Mouse (Mus musculus) neural tube, embryonic 11.5 days (tissue): ENCODE data around the gene Drc1. TPM values are rescaled to one million over a fixed set of nuclear protein-coding genes. Genes with fewer than 3 reads are reported as not detected.
A peak's percentile ranks its signal among the peaks of the same experiment; 100 is the strongest.

ENCODE experiments used
- ATAC-seq: fragments of 200-750 bp; cut with Nextera tagmentation; 2 replicates; pipeline ENCODE4 v1.8.0; 2017; ENCODE audit warnings: moderate number of reproducible peaks, mild to moderate bottlenecking, moderate TSS enrichment, moderate library complexity; ENCODE audit not compliant: insufficient read depth, low FRiP score, low TSS enrichment
- DNase-seq: peaks from one replicate; pipeline ENCODE4 v3.0.0-alpha.2; 2015; ENCODE audit warnings: low spot score
- H3K27ac ChIP-seq: fragments of 300-500 bp; sonication (generic); 2 replicates; pipeline ENCODE4 v1.5.1; 2014; ENCODE audit warnings: low read depth, mild to moderate bottlenecking, low read length
- H3K27me3 ChIP-seq: fragments of 300-500 bp; sonication (generic); 2 replicates; pipeline ENCODE4 v1.6.1; 2014; ENCODE audit warnings: mild to moderate bottlenecking, low read length, mixed read lengths; ENCODE audit not compliant: control insufficient read depth, insufficient read depth
- H3K36me3 ChIP-seq: fragments of 300-500 bp; sonication (generic); 2 replicates; pipeline ENCODE4 v1.6.1; 2014; ENCODE audit warnings: mild to moderate bottlenecking, low read length, moderate library complexity, mixed read lengths; ENCODE audit not compliant: control insufficient read depth, insufficient read depth
- H3K4me1 ChIP-seq: fragments of 300-500 bp; sonication (generic); 2 replicates; pipeline ENCODE4 v1.6.1; 2014; ENCODE audit warnings: low read length, mixed read lengths; ENCODE audit not compliant: control insufficient read depth, insufficient read depth
- H3K4me2 ChIP-seq: fragments of 300-500 bp; sonication (generic); 2 replicates; pipeline ENCODE4 v1.6.1; 2014; ENCODE audit warnings: low read depth, mild to moderate bottlenecking, moderate library complexity
- H3K4me3 ChIP-seq: fragments of 300-500 bp; sonication (generic); 2 replicates; pipeline ENCODE4 v1.5.1; 2014; ENCODE audit warnings: low read depth, low read length
- H3K9ac ChIP-seq: fragments of 300-500 bp; sonication (generic); 2 replicates; pipeline ENCODE4 v1.6.1; 2014; ENCODE audit warnings: mild to moderate bottlenecking, low read length
- H3K9me3 ChIP-seq: fragments of 300-500 bp; sonication (generic); 2 replicates; pipeline ENCODE4 v1.6.1; 2016; ENCODE audit warnings: low read length; ENCODE audit not compliant: control insufficient read depth
- WGBS: fragments of 180-500 bp; shearing (Covaris S2); extraction: QIAGEN DNeasy Blood & Tissue Kit; methylation state at CpG from one replicate; pipeline ENCODE4 v1.1.7; 2014; 5-methylcytosine and 5-hydroxymethylcytosine counted together
- polyA plus RNA-seq: library from polyadenylated mRNA; unstranded; fragments of >200 nt; fragmentation: Nextera tagmentation; extraction: Ambion mirVana; gene quantifications from 2 replicates; pipeline ENCODE4 v1.2.1, GENCODE M21; 2014

The Drc1 gene
- polyA plus RNA-seq, 1 experiment from 2014 or later = 0.42 TPM

- H3K4me3 ChIP-seq = peak overlapping the region; percentile 12; the same call in 1 of the 2 replicates
- ATAC-seq = no peak
- peak; percentile 22 for DNase-seq
- no peaks in the 10 kb centered on the region; the same call in 1 of the 2 replicates for H3K4me1 ChIP-seq
- peak overlapping the region; percentile 42 for H3K4me2 ChIP-seq
- no peak overlapping the region for H3K27ac ChIP-seq
- H3K36me3 ChIP-seq = no peaks in the 10 kb centered on the region
- 0 out of 2 replicates have a peak overlapping the region, but pooled peaks have one; percentile 23 for H3K9ac ChIP-seq
- 9% methylated on average over 17 of the region's 17 CpGs for WGBS
- no peaks in the 10 kb centered on the region for H3K9me3 ChIP-seq
- H3K27me3 ChIP-seq = no peaks in the 10 kb centered on the region
These were observed 61.4 kb downstream of the Drc1 start for GRCm38 (mm10) chr5:30342601-30343015.

- Histone ChIP-seq H3K27me3 (no peaks in the 10 kb centered on the region), H3K9ac (0 out of 2 replicates have a peak overlapping the region, but pooled peaks have one; percentile 23), H3K36me3 (no peaks in the 10 kb centered on the region), H3K4me2 (peak overlapping the region; percentile 42), H3K9me3 (no peaks in the 10 kb centered on the region), H3K27ac (no peak overlapping the region), H3K4me1 (no peaks in the 10 kb centered on the region; the same call in 1 of the 2 replicates), H3K4me3 (peak overlapping the region; percentile 12)
- 0 out of 2 replicates have a peak, but pooled peaks have one; percentile 63 for ATAC-seq
- 3% methylated on average over 9 of the region's 9 CpGs for WGBS
- DNase-seq = peak; percentile 82
These were observed 61.9 kb downstream of the Drc1 start for GRCm38 (mm10) chr5:30343107-30343506.

GRCm38 (mm10) chr5:30343886-30344285 lies 62.7 kb downstream of the Drc1 start:
- Histone ChIP-seq H3K4me3 (no peak overlapping the region), H3K27ac (no peak overlapping the region), H3K36me3 (no peaks in the 10 kb centered on the region), H3K27me3 (no peaks in the 10 kb centered on the region), H3K4me1 (no peaks in the 10 kb centered on the region; the same call in 1 of the 2 replicates), H3K9ac (no peak overlapping the region), H3K9me3 (no peaks in the 10 kb centered on the region), H3K4me2 (no peak overlapping the region)
- ATAC-seq (no peak), DNase-seq (no peak)
- WGBS = 77% methylated on average over 5 of the region's 5 CpGs

- no peaks in the 10 kb centered on the region for H3K27me3 ChIP-seq
- H3K9ac ChIP-seq = no peak overlapping the region
- H3K27ac ChIP-seq = no peak overlapping the region
- no peak overlapping the region for H3K4me2 ChIP-seq
- H3K4me1 ChIP-seq = no peaks in the 10 kb centered on the region
- no peaks in the 10 kb centered on the region for H3K9me3 ChIP-seq
- 68% methylated on average over 3 of the region's 3 CpGs for WGBS
- DNase-seq (no peak), ATAC-seq (no peak)
- no peak overlapping the region for H3K4me3 ChIP-seq
- H3K36me3 ChIP-seq = no peaks in the 10 kb centered on the region
These were observed 72.4 kb downstream of the Drc1 start for GRCm38 (mm10) chr5:30353605-30354004.

GRCm38 (mm10) chr5:30355114-30355513 lies 73.9 kb downstream of the Drc1 start:
- no peaks in the 10 kb centered on the region for H3K4me1 ChIP-seq
- no peaks in the 10 kb centered on the region for H3K36me3 ChIP-seq
- H3K4me2 ChIP-seq = no peak overlapping the region
- no peak overlapping the region for H3K27ac ChIP-seq
- ATAC-seq (no peak), DNase-seq (no peak)
- H3K9ac ChIP-seq = no peak overlapping the region
- H3K4me3 ChIP-seq = no peak overlapping the region
- H3K9me3 ChIP-seq = no peaks in the 10 kb centered on the region
- 77% methylated on average over 5 of the region's 7 CpGs for WGBS
- no peaks in the 10 kb centered on the region for H3K27me3 ChIP-seq

- Histone ChIP-seq H3K4me2 (no peak overlapping the region), H3K4me1 (no peaks in the 10 kb centered on the region), H3K9me3 (no peaks in the 10 kb centered on the region), H3K4me3 (no peak overlapping the region), H3K36me3 (no peaks in the 10 kb centered on the region), H3K27me3 (no peaks in the 10 kb centered on the region), H3K27ac (no peak overlapping the region), H3K9ac (no peak overlapping the region)
- ATAC-seq (no peak), DNase-seq (no peak)
- WGBS = 85% methylated on average over 14 of the region's 14 CpGs
These were observed 74.5 kb downstream of the Drc1 start for GRCm38 (mm10) chr5:30355559-30356159.

- H3K9ac ChIP-seq = no peak overlapping the region
- DNase-seq = no peak
- no peaks in the 10 kb centered on the region for H3K4me1 ChIP-seq
- H3K4me2 ChIP-seq = no peak overlapping the region
- H3K4me3 ChIP-seq = no peak overlapping the region
- no peak overlapping the region for H3K27ac ChIP-seq
- ATAC-seq = no peak
- 89% methylated on average over 7 of the region's 7 CpGs for WGBS
- no peaks in the 10 kb centered on the region for H3K36me3 ChIP-seq
- H3K27me3 ChIP-seq = no peaks in the 10 kb centered on the region
- H3K9me3 ChIP-seq = no peaks in the 10 kb centered on the region
These were observed 75.5 kb downstream of the Drc1 start for GRCm38 (mm10) chr5:30356647-30357046.

GRCm38 (mm10) chr5:30358436-30359099 lies 77.4 kb downstream of the Drc1 start:
- DNase-seq = no peak

GRCm38 (mm10) chr5:30367405-30367804 lies 86.2 kb downstream of the Drc1 start:
- DNase-seq (no peak), ATAC-seq (no peak)
- Histone ChIP-seq H3K9ac (no peak overlapping the region), H3K36me3 (no peaks in the 10 kb centered on the region), H3K27ac (no peak overlapping the region), H3K4me2 (no peak overlapping the region), H3K4me3 (no peak overlapping the region), H3K27me3 (no peaks in the 10 kb centered on the region), H3K4me1 (no peaks in the 10 kb centered on the region), H3K9me3 (no peaks in the 10 kb centered on the region)
- 78% methylated on average over 8 of the region's 8 CpGs for WGBS

More at GRCm38 (mm10) chr5:30358436-30359099, 77.4 kb downstream of the Drc1 start:
- H3K9ac ChIP-seq = no peak overlapping the region
- no peaks in the 10 kb centered on the region for H3K9me3 ChIP-seq
- no peak overlapping the region for H3K4me3 ChIP-seq
- H3K4me2 ChIP-seq = no peak overlapping the region
- no peaks in the 10 kb centered on the region for H3K36me3 ChIP-seq
- no peaks in the 10 kb centered on the region for H3K4me1 ChIP-seq
- no peak for ATAC-seq
- no peak overlapping the region for H3K27ac ChIP-seq
- H3K27me3 ChIP-seq = no peaks in the 10 kb centered on the region
- WGBS = 91% methylated on average over 10 of the region's 10 CpGs
